Mouse (Mus musculus): ENCODE results near the gene Drd3.

DNA sequence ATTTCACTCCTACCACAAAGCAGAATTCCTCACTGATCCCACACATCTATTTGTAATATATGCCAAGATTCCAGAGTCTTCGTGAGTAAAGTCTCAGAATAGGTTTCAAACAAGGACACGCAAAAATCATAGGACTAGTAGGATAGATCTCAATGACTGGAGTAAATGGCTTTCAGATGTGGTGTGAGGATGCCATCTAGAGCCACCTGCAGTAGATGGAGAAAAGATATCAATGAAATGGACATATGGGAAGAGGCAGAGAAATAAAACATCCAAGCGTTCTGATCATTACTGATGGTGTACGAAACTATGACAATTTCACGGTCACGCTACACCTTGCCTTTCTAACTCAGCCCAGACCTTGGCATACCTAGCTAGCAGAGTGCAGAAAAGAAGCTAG lies 64.6 kb downstream of the Drd3 start:
- TF ChIP-seq CTCF (conservative IDR thresholded peaks at IDR 0.05 in 1 of 2, IDR thresholded peaks at IDR 0.05 in 1 of 2; ENCODE audit: low read depth in 2 of 2, low read length in 2 of 2) (peak in 1 of 2 experiments; percentile 38; a peak in 2 of 4 replicates), ETS1 (conservative IDR thresholded peaks at IDR 0.05; ENCODE audit: low read depth, low read length) (no peak), MAZ (IDR thresholded peaks at IDR 0.05; ENCODE audit: low read depth, low read length) (no peak), POLR2A (IDR thresholded peaks at IDR 0.05; ENCODE audit: low read depth, low read length) (no peak), ZNF384 (IDR thresholded peaks at IDR 0.05; ENCODE audit: low read depth, low read length) (no peak), UBTF (IDR thresholded peaks at IDR 0.05; ENCODE audit: low read depth, low read length) (no peak), MYC (IDR thresholded peaks at IDR 0.05; ENCODE audit: low read depth, low read length) (no peak), SMC3 (IDR thresholded peaks at IDR 0.05; ENCODE audit: low read depth, low read length) (peak; percentile 15; the same call in 1 of the 2 replicates), EP300 (IDR thresholded peaks at IDR 0.05; ENCODE audit: low read length) (no peak)

All from CH12.LX (cell line).